Mouse (Mus musculus) lung, adult 2 months (tissue): ENCODE data around the gene Ptprr. TPM values are rescaled to one million over a fixed set of nuclear protein-coding genes. Genes with fewer than 3 reads are reported as not detected.

Source experiments
- DNase-seq: peaks from one replicate; pipeline ENCODE4 v3.0.0; 2022
- H3K4me1 ChIP-seq: fragments of 200-500 bp; 2 replicates; pipeline ENCODE4 v1.6.1; 2011; ENCODE audit warnings: low read length; ENCODE audit not compliant: control insufficient read depth, insufficient read depth
- H3K4me3 ChIP-seq: fragments of 200-500 bp; replicated peaks from 2 replicates; pipeline ENCODE3; 2011; ENCODE audit warnings: low read depth, mild to moderate bottlenecking, control low read depth, low read length; ENCODE audit errors: extremely low read depth
- CTCF ChIP-seq: fragments of 200-500 bp; IDR thresholded peaks from 2 replicates; pipeline ENCODE4 v1.5.1; 2011; ENCODE audit warnings: mild to moderate bottlenecking, low read length, control low read depth; ENCODE audit not compliant: insufficient read depth
- POLR2A ChIP-seq: fragments of 200-500 bp; IDR thresholded peaks from 2 replicates; pipeline ENCODE4 v1.6.1; 2011; ENCODE audit warnings: low read depth, mild to moderate bottlenecking, control low read depth, low read length, borderline replicate concordance; ENCODE audit errors: extremely low read depth
- WGBS: fragments of 180-500 bp; shearing (Covaris S2); methylation state at CpG from one replicate; pipeline ENCODE4 v1.1.7; 2018; 5-methylcytosine and 5-hydroxymethylcytosine counted together
- polyA plus RNA-seq: library from polyadenylated mRNA; depleted of rRNA; stranded (reverse); fragments of >200 nt; gene quantifications from 2 replicates; pipeline ENCODE4 v1.2.3, GENCODE M21; 2012

Ptprr gene
- polyA plus RNA-seq, 1 experiment = 0.89 TPM

DNA sequence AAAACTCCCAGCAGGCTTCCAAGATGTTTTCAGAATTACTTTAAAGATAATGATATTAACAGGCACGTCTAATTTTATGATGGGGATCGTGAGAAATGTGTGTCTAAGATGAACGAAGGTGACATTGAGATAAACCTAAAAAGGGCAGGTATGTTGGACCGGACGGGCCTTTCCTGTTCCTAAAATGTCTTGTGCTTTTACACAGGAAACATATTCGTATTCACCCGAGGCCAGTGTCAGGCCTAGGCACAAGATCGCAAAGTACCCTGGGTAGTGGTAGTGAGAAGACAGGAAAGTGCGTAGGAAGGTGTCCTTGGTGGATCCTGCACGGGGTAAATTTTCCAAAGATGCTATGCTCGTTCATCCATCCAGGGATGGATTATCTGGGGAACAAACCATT is 188.4 kb downstream of the Ptprr start:
- Histone ChIP-seq H3K4me1 (no peaks in the 10 kb centered on the region; the same call in 1 of the 2 replicates), H3K4me3 (no peak overlapping the region)
- DNase-seq = no peak
- WGBS = 58% methylated on average over 11 of the region's 11 CpGs
- TF ChIP-seq POLR2A = no peak

DNA sequence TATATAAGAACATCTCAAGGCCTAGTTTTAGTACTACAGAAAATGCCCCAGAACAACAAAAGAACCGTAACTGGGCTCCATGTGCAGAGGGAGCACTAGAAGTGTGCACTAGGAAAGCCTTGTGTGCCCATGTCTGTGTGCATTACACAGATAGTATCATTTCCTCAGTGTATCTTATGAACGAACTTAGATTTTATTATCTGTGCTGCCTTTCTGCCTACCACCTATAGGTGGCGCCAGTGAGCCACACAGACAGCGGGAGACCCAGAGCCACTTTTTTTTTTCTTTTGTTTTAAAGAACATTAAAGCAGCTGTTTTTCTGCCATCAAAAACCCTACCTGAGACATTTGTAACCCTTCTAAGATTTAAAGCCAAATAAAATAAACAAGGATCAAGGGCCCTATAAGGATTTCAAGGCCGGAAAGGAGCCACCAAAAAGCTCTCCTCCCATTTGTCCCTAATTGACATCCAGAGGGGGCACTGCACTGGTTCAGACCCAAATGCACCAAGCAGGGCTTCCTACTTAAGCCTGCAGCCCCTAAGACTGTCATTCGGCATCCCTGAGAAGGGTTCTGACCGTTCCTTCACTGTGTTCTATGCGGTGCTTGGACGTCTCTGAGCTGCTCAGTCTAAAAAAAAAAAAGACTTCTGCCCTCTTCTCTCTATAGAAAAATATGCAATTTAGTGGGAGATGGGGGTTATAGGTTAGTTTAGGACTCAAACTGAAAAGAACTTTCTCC is 190.1 kb downstream of the Ptprr start:
- 11% methylated on average over 9 of the region's 9 CpGs for WGBS
- no peak for DNase-seq
- no peak overlapping the region for H3K4me3 ChIP-seq
- H3K4me1 ChIP-seq = no peaks in the 10 kb centered on the region; the same call in none of the 2 replicates
- TF ChIP-seq CTCF (peak; percentile 84), POLR2A (no peak)

DNA sequence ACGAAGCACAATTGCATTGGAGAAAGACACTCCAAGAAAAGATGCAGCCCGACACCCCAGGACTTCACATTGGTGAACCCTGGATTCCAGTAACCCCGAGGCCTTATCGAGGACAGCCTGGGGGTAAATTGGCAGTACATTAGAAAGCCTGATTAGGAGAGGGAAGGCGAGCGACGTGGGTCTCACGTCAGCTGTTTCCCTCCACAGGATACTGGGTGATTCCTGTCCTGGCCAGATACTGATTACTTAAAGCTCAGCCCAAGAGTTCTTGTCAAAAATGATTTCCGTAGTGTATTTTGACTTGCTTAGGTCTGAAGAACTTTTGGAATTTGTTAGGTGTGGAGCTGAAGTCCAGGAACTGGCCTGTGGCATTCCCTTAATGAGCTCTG is 190.7 kb downstream of the Ptprr start:
- Histone ChIP-seq H3K4me1 (no peaks in the 10 kb centered on the region; the same call in none of the 2 replicates), H3K4me3 (no peak overlapping the region)
- 30% methylated on average over 9 of the region's 9 CpGs for WGBS
- TF ChIP-seq CTCF = no peak
- no peak for TF ChIP-seq POLR2A
- DNase-seq = no peak

DNA sequence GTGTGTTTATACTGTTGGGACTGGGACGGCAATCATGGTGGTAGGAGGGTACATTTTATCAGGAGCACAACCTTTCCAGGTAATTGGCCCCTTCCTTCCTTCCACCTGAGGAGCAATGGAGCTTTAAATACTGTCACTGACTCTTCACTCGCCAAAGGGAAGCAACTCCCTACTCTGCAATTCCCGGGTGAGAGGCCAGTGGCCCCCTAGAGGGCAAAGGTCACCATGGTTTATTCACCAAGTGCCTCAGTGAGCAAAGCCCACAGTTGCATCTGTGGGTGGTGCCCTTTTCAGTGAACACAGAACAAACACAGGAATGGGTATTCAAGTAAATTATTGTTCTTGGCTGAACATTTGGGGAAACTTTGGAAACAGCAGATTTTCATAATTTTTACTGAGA is 194.1 kb downstream of the Ptprr start:
- TF ChIP-seq POLR2A (no peak), CTCF (no peak)
- Histone ChIP-seq H3K4me1 (no peaks in the 10 kb centered on the region; the same call in none of the 2 replicates), H3K4me3 (no peak overlapping the region)
- WGBS = 20% methylated on average over 3 of the region's 3 CpGs
- DNase-seq = no peak

DNA sequence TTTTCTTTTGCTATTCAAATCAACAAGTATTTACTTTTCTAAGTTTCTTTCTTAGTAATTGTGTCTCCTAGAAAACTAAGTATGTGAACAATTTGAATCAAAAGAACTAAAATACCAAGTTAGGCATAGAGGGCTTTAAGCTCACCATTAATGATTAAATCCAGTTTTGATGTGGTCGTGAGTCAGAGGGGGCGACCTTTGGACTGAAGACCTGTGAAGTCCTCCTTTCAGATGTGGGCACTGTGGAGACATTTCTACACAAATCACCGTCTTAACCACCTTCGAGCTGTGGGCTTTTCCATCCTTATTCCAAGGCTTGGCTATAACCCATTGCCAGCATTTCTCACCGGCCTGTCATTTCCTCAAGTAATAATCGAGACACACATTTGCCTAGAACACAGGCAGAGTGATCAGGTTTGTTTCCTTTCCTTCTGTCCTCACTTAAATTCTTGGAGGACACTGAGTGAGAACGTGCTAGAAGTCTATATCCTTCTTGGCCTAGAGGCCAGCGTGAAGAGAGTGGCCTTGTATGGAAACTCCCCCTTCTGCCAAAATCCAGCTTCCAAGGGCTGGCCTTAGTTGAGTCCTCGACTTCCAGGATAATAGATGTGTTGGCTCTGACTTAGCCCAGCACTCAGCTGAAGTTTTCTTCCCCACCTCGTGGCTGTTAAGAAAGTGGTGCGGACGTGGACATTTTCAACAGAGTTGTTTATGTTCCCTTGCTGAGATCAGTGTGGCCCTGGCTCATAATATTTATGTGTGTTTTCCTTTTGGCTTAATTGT is 202.5 kb downstream of the Ptprr start:
- TF ChIP-seq POLR2A (no peak), CTCF (no peak)
- 50% methylated on average over 12 of the region's 12 CpGs for WGBS
- DNase-seq = no peak
- H3K4me3 ChIP-seq = no peak overlapping the region
- 0 out of 2 replicates have a peak, but pooled peaks cover 2% of the 10 kb centered on the region for H3K4me1 ChIP-seq

DNA sequence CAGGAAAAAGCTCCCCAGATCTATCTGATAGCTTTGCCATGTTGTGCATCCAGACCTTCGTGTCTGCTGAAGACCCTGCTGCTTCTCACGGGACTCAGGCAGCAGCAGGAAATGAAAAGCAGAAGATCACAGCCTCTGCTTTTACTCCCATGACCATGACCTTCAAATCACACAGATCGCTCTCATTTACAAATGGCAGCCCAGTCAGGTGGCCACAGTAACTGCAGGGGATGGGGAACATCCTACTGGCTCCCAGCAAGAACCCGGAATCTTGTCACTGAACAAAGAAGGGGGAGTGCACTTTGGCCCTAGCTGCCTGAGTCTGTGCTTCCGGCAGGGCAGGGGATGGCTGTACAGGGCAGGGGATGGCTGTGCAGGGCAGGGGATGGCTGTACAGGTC is 217.3 kb downstream of the Ptprr start:
- Histone ChIP-seq H3K4me1 (no peaks in the 10 kb centered on the region), H3K4me3 (no peak overlapping the region)
- 57% methylated on average over 5 of the region's 5 CpGs for WGBS
- no peak for DNase-seq
- TF ChIP-seq CTCF = no peak
- TF ChIP-seq POLR2A = no peak

DNA sequence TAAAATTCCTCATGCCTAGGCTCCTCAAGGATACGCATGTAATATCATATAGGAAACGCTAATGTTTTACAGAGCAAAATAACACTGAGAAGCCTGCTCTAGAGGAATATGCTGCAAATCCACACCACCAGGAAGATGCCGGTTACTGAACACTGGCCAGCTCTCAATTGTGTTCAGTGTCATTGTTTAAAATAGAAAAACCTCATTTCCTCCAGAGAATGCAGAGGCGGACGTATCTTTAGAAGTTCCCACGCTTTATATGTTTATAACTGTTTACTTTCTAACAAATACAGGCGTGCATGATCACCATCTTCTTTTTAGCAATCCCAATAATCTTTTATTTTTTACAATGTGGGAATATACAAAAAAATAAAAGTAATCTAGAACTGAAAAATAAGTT is 224.2 kb downstream of the Ptprr start:
- peaks cover 3% of the 10 kb centered on the region; the same call in 1 of the 2 replicates for H3K4me1 ChIP-seq
- H3K4me3 ChIP-seq = no peak overlapping the region
- DNase-seq = no peak
- TF ChIP-seq CTCF = no peak
- TF ChIP-seq POLR2A = no peak
- 32% methylated on average over 7 of the region's 7 CpGs for WGBS

DNA sequence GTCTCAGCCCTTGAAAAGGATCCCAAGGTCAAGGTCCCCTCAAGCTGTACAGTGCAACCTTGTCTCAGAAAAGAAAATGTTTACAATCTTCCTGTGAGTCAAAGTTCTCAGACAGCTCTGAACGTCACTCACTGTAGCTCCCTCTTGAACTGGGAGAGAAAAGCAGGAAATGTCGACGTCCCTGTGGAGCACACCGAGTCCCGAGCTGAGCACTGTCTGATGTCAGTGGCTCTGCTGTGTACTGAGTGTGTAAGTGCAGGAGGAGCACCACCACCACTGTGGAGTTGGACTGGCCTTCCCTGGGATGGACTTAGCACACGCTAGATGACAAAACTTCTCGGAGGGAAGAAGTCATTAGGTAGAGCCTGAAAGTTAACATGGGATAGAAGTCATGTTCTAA is 225.4 kb downstream of the Ptprr start:
- Histone ChIP-seq H3K4me1 (peaks cover 3% of the 10 kb centered on the region; the same call in 1 of the 2 replicates), H3K4me3 (no peak overlapping the region)
- WGBS = 31% methylated on average over 7 of the region's 7 CpGs
- DNase-seq = no peak
- TF ChIP-seq POLR2A = peak; percentile 44; the same call in 1 of the 2 replicates
- TF ChIP-seq CTCF = no peak

DNA sequence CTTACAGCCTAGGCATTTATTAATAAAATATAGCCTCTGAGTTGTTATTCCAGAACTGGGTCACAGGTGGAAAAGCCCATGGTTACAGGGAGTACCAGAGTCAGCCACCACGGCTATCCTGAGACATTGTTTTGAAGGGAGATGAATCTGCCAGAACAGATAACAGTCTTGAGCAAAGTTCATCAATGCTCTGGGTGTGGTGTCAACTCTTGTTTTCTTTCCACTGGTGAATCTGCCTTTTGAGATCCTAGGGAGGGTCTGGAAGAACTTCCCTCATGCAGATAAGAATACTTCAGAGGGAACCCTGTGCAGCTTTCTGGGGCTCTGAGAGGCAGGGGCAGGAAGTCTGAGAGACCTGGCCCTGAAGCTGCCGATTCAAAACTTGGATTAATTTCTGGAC is 227.6 kb downstream of the Ptprr start:
- Histone ChIP-seq H3K4me1 (peaks cover 3% of the 10 kb centered on the region; the same call in 1 of the 2 replicates), H3K4me3 (no peak overlapping the region)
- no peak for DNase-seq
- whole genome bisulfite sequencing = 43% methylated on average over 2 of the region's 2 CpGs
- no peak for TF ChIP-seq POLR2A

DNA sequence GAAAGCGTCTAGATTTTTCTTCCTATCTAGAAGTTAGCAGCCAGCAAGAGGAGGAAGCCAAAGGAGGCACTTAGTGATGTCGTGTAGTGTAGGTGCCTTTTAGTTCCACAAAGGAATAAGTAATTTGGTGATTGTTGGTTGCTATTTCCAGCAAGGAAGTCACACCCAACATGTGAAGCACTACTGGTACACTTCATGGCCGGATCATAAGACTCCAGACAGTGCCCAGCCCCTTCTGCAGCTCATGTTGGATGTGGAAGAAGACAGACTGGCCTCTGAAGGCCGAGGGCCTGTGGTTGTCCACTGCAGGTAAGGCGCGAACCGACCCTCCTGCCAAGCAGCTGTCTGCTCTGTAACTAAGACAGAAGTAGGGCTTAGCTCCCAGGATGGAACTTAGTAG is 234.7 kb downstream of the Ptprr start:
- DNase-seq = no peak
- 73% methylated on average over 7 of the region's 7 CpGs for WGBS
- H3K4me1 ChIP-seq = peaks cover 8% of the 10 kb centered on the region
- H3K4me3 ChIP-seq = no peak overlapping the region
- TF ChIP-seq CTCF = no peak
- no peak for TF ChIP-seq POLR2A
